Mouse (Mus musculus): Measurements from ENCODE around the gene Pdzd7.

DNA sequence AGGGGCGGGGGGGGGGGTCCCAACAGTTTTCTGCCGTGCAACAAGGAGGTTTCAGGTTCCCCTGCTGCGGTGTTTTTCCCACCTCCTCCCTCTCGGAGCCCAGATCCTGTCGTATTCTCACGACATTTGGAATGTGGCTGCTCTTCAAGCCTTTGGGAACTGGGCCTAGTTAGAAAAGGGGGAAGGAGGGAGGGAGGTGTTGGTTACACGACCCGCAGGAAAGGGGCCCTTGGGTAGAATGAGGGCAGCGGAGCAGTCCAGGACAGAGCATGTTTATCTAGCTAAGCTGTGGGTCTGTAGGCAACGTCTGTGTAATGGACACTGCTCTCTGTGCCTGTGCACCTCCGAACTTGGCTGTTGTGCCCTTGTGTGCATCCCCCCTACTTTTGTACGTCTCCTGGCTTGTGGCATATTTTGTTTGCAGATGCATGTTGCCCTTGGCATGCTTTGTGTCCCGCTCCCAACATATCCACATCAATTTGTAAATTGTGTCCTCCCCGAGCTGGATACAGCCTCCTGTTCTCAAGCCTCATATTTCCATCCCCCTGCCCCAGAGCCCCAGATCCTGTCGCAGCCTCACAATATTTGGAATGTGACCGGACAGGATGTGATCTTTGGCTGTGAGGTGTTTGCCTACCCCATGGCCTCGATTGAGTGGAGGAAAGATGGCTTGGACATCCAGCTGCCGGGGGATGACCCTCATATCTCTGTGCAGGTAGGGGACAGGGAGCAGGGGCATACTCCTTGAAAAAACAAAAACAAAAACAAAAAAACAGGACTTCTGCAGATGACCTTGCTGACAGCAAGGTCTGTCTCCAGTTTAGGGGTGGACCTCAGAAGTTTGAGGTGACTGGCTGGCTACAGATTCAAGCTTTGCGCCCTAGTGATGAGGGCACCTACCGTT is 32.5 kb upstream of the Pdzd7 start:
- TF ChIP-seq POLR2A (IDR thresholded peaks at IDR 0.05; ENCODE audit: insufficient read length, low read depth) (no peak), USF1 (IDR thresholded peaks at IDR 0.05; ENCODE audit: low read depth) (no peak), E2F4 (IDR thresholded peaks at IDR 0.05; ENCODE audit: insufficient read depth) (no peak), MAX (IDR thresholded peaks at IDR 0.05; ENCODE audit: low read depth) (no peak), REST (IDR thresholded peaks at IDR 0.05; ENCODE audit: insufficient read depth, insufficient read length) (no peak), CEBPB (IDR thresholded peaks at IDR 0.05; ENCODE audit: insufficient read depth, poor library complexity, severe bottlenecking) (no peak), MYOG (IDR thresholded peaks at IDR 0.05; ENCODE audit: control insufficient read depth in 1 of 3, insufficient read depth in 1 of 3, insufficient read length in 2 of 3, low read depth in 2 of 3) (no peak), MYOD1 (IDR thresholded peaks at IDR 0.05; ENCODE audit: control insufficient read depth in 1 of 3, insufficient read length in 2 of 3, low read depth in 2 of 3) (no peak), TCF12 (IDR thresholded peaks at IDR 0.05; ENCODE audit: insufficient read depth, poor library complexity, severe bottlenecking) (no peak), TCF3 (IDR thresholded peaks at IDR 0.05; ENCODE audit: insufficient read length, low read depth) (no peak), POLR2AphosphoS2 (IDR thresholded peaks at IDR 0.05; ENCODE audit: insufficient read length, low read depth) (no peak), SRF (IDR thresholded peaks at IDR 0.05; ENCODE audit: control insufficient read depth, insufficient read length, low read depth) (no peak)

Data from myocyte (in vitro differentiated cells).